Mouse (Mus musculus) adrenal gland, adult (tissue): ENCODE results near the gene Angpt4.

ENCODE experiments used
- DNase-seq, 2 experiments: peaks; one replicate each; pipeline ENCODE4 v3.0.0; 2022 to 2023; ENCODE audit warnings: low spot score in 1 of 2; ENCODE audit not compliant: inconsistent age in 2 of 2

Gene Angpt4

GRCm38 (mm10) chr2:151979470-151980354, 68.7 kb downstream of the Angpt4 start, which contains the start of gene Fam110a:
TSS of gene Fam110a (minus strand) at chr2:151980219.
- peak; percentile 95 to 98 for DNase-seq

GRCm38 (mm10) chr2:151980355-151980693, 69.3 kb downstream of the Angpt4 start:
- no peak for DNase-seq

GRCm38 (mm10) chr2:151981268-151981667, 70.3 kb downstream of the Angpt4 start:
- no peak for DNase-seq

GRCm38 (mm10) chr2:151982476-151982875, 71.5 kb downstream of the Angpt4 start:
- DNase-seq = no peak

- peak in 1 of 2 experiments; percentile 44 for DNase-seq
These were observed 73.0 kb downstream of the Angpt4 start for GRCm38 (mm10) chr2:151984019-151984418.

GRCm38 (mm10) chr2:151985426-151986172, 74.6 kb downstream of the Angpt4 start:
- no peak for DNase-seq

- no peak for DNase-seq
These were observed 75.9 kb downstream of the Angpt4 start for GRCm38 (mm10) chr2:151986958-151987357.

- no peak for DNase-seq
These were observed 78.0 kb downstream of the Angpt4 start for GRCm38 (mm10) chr2:151988978-151989377.

- DNase-seq = no peak
These were observed 80.0 kb downstream of the Angpt4 start for GRCm38 (mm10) chr2:151990985-151991394.

GRCm38 (mm10) chr2:151991446-151991845, 80.4 kb downstream of the Angpt4 start:
- no peak for DNase-seq

GRCm38 (mm10) chr2:151994350-151995122, 83.5 kb downstream of the Angpt4 start:
- DNase-seq = peak; percentile 74 to 93
